Mouse (Mus musculus) activated CD4-positive, CD25-positive, alpha-beta regulatory T cell, adult 9 weeks (primary cell): ENCODE measurements around the gene Lce1k. TPM values are rescaled to one million over a fixed set of nuclear protein-coding genes. Genes with fewer than 3 reads are reported as not detected.

ENCODE experiments used
- polyA plus RNA-seq: library from polyadenylated mRNA; unstranded; fragments of 100-300 nt; shearing (Covaris generic); gene quantifications from one replicate; pipeline ENCODE4 v1.2.1, GENCODE M21; 2017

Lce1k gene
- not detected for polyA plus RNA-seq

GRCm38 (mm10) chr3:92807791-92808190 is at the start of gene Lce1k:
Gene Lce1k (minus strand): TSS chr3:92807891.

GRCm38 (mm10) chr3:92851186-92851585 is 43.5 kb upstream of the Lce1k start, which contains the start of gene Lce1l:
Gene Lce1l (minus strand): TSS chr3:92851286.

GRCm38 (mm10) chr3:92827108-92827507 is 19.4 kb upstream of the Lce1k start, which contains the start of gene Kprp:
Gene Kprp (minus strand): TSS chr3:92827247.

GRCm38 (mm10) chr3:92790414-92790813 is 17.3 kb downstream of the Lce1k start, which contains the start of gene Lce1j:
Gene Lce1j (minus strand): TSS chr3:92790514.

DNA sequence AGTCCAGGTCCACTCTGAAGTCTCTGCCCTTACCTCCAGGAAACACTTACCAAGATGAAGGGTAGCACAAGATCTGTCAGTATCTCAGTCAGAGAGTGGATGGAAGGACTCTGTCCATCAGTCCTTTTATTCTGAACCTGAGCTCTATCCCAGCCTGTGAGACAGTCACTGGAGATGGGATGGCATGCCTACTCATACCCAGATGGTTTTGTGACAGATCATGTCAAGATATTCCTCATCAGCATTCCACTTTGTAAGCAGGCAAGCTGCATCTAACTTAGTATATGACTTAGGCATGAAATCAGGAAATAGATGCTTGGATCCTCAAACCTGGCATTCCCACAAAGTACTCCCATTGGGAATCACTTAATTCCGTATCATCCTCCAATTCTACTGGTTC is 28.9 kb downstream of the Lce1k start, which contains the start of gene Lce1i:
Gene Lce1i (minus strand): TSS at position 101 of the 400 bp plus-strand sequence.

GRCm38 (mm10) chr3:92764965-92765364 is 42.7 kb downstream of the Lce1k start, which contains the start of gene Lce1h:
Gene Lce1h (minus strand): TSS chr3:92765065.

Other genes starting within 250 kb of the Lce1k start
- not detected for gene Ivl, start 234.2 kb downstream of the Lce1k start, polyA plus RNA-seq
- gene Smcp, start 218.9 kb downstream of the Lce1k start, polyA plus RNA-seq: not detected
- gene 2210017I01Rik, start 200.4 kb downstream of the Lce1k start, polyA plus RNA-seq: not detected
- not detected for gene Lce6a, start 186.2 kb downstream of the Lce1k start, polyA plus RNA-seq
- gene Lce1a1, start 159.6 kb downstream of the Lce1k start, polyA plus RNA-seq: not detected
- gene Lce1b, start 151.0 kb downstream of the Lce1k start, polyA plus RNA-seq: not detected
- not detected for gene Lce1a2, start 137.6 kb downstream of the Lce1k start, polyA plus RNA-seq
- not detected for gene Lce1c, start 128.6 kb downstream of the Lce1k start, polyA plus RNA-seq
- not detected for gene Lce1d, start 120.7 kb downstream of the Lce1k start, polyA plus RNA-seq
- gene Lce1e, start 98.8 kb downstream of the Lce1k start, polyA plus RNA-seq: not detected
- gene Lce1f, start 87.5 kb downstream of the Lce1k start, polyA plus RNA-seq: not detected
- gene Gm38119, start 68.8 kb downstream of the Lce1k start, polyA plus RNA-seq: not detected
- gene Lce1g, start 55.6 kb downstream of the Lce1k start, polyA plus RNA-seq: not detected
- not detected for gene Lce1h, start 42.8 kb downstream of the Lce1k start, polyA plus RNA-seq
- not detected for gene Lce1i, start 29.0 kb downstream of the Lce1k start, polyA plus RNA-seq
- gene Lce1j, start 17.4 kb downstream of the Lce1k start, polyA plus RNA-seq: not detected
- gene Kprp, start 19.4 kb upstream of the Lce1k start, polyA plus RNA-seq: not detected
- not detected for gene Lce1l, start 43.4 kb upstream of the Lce1k start, polyA plus RNA-seq
- gene 2310050C09Rik, start 62.3 kb upstream of the Lce1k start, polyA plus RNA-seq: not detected
- not detected for gene Lce3a, start 118.3 kb upstream of the Lce1k start, polyA plus RNA-seq
- gene Lce3b, start 125.1 kb upstream of the Lce1k start, polyA plus RNA-seq: not detected
- not detected for gene Lce3c, start 136.6 kb upstream of the Lce1k start, polyA plus RNA-seq
- gene Lce3d, start 149.5 kb upstream of the Lce1k start, polyA plus RNA-seq: not detected
- not detected for gene Lce3e, start 159.2 kb upstream of the Lce1k start, polyA plus RNA-seq
- not detected for gene Lce3f, start 184.3 kb upstream of the Lce1k start, polyA plus RNA-seq
- gene Crct1, start 207.8 kb upstream of the Lce1k start, polyA plus RNA-seq: not detected
- gene Lce1m, start 211.2 kb upstream of the Lce1k start, polyA plus RNA-seq: not detected